In the genomic region with DNA sequence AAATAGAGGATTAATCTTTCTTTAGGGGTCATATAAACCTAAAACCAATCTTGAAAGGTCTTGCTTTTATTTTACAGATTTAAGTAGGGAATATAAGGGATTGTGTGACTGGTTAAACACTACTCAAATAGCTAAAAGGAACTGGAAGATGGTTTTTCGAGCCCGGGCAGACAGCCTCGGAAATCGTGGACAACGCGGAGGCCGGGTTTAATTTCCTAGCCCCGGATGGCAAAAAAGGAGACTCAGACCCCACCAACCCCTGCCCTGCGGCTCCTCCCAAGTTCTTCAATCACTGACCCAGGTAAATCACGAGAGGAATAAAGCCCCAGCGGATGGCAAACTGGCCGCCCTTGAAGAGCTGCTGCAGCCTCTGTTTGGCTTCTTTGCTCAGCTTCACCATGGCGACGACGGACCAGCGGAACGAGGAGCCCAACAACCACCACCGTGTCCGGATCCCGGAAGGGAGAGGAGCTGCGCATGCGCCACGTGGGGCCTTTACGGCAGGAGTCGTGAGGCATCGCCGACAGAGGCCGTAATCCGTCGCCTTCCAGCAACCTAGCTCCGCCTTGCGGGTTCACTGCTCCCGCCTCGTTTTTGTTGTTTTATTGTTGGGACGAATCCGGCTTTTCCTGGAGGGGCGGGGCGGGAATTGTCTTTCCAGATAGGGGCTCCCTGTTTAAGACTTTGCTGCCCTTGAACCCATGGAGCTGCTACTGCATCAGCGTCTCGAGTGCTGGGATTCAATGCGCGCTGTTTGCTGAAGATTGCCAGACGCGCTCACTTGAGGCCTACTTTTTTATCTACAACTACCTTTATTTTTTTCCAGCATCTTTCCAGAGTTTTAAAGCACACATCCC, we compare ENCODE assay signal across 8 mouse cellular contexts. TPM values are rescaled to one million over a fixed set of nuclear protein-coding genes. Genes with fewer than 3 reads are reported as not detected.
DNase-seq lines count a peak whose midpoint lies in the region; ATAC-seq and TF ChIP-seq lines count a peak whose summit lies in the region.

Gene Tomm7, minus strand, starts transcription at position 488 of the 857 bp plus-strand sequence.

- H3K27me3 ChIP-seq in Patski, result no peaks in the 10 kb centered on the region
- no peaks in the 10 kb centered on the region for H3K27me3 ChIP-seq in hindbrain, embryonic 13.5 days

- TF ChIP-seq CTCF in Patski (IDR thresholded peaks at IDR 0.05), result no peak

- peak within 1 kb of the TSS; percentile 73 for H3K4me3 ChIP-seq in hindbrain, embryonic 13.5 days

- under 1% methylated on average over 44 of the region's 44 CpGs for WGBS in hindbrain, embryonic 13.5 days

- no peaks in the 10 kb centered on the region for H3K9me3 ChIP-seq in hindbrain, embryonic 13.5 days

- peak within 1 kb of the TSS; percentile 89 for H3K27ac ChIP-seq in hindbrain, embryonic 13.5 days

- H3K4me2 ChIP-seq in hindbrain, embryonic 13.5 days, result peak within 1 kb of the TSS; percentile 68

- POLR2A ChIA-PET in Patski (lab: Charles Lee), result interaction anchor here (0.6 to 0.8 kb wide), 2 partner anchors 139 to 896 kb away, joined by 3 to 8 read pairs; no protein-coding TSS in a partner anchor

- ATAC-seq in Patski, result peak; percentile 97
- ATAC-seq in hindbrain, embryonic 13.5 days (ENCODE audit: low FRiP score), result peak; percentile 93

- peaks cover 10% of the 10 kb centered on the region for H3K36me3 ChIP-seq in hindbrain, embryonic 13.5 days

- CTCF ChIA-PET in Patski (lab: Charles Lee), result interaction anchor here (3.9 kb wide), 1 partner anchor 17 kb away, joined by 24 read pairs; no protein-coding TSS in a partner anchor

- peak within 1 kb of the TSS; percentile 86 for H3K9ac ChIP-seq in hindbrain, embryonic 13.5 days

- H3K4me1 ChIP-seq in hindbrain, embryonic 13.5 days (replicated peaks), result peaks cover 26% of the 10 kb centered on the region

- in situ Hi-C loops in Patski (cut with MboI; ENCODE audit: low pct_unique_long_range_greater_than_20kb), result no loop called here

- DNase-seq in Patski (ENCODE audit: low read depth, low spot score), result peak; percentile 94
- peak; percentile 96 to 97 for DNase-seq in cerebellum, postnatal 14 days
- peak; percentile 95 to 96 for DNase-seq in frontal cortex, postnatal 14 days (ENCODE audit: low spot score in 2 of 2)
- peak; percentile 89 to 91 for DNase-seq in layer of hippocampus, postnatal 25 days (ENCODE audit: extremely low spot score in 1 of 2, low spot score in 1 of 2)
- DNase-seq in lung, postnatal 25 days (ENCODE audit: low spot score), result peak; percentile 98
- DNase-seq in retina, embryonic 14.5 days (ENCODE audit: low spot score), result peak; percentile 99
- DNase-seq in thymus, postnatal 4 days, result peak; percentile 97

RNA-seq across cellular contexts. Expression of gene Tomm7, which starts in this region (rescaled TPM):
- 97.7 TPM for polyA plus RNA-seq in Patski (2021)
- polyA plus RNA-seq in hindbrain, embryonic 13.5 days (2015; fragmentation: Nextera tagmentation; extraction: Ambion mirVana), result 98.1 and 110 TPM in 2 replicates
- 10 to 100 TPM; 70.0 to 86.3 TPM for total RNA-seq in layer of hippocampus, postnatal 25 days (2021)

Comparison
In these comparisons a context has a peak if more than half of its experiments do, and no peak if none do; other contexts are left out.
1. Peak in every context shown above with its lines: DNase-seq, ATAC-seq, H3K4me3 ChIP-seq and H3K27ac ChIP-seq.